Mouse (Mus musculus): ENCODE results near the gene Thada. TPM values are rescaled to one million over a fixed set of nuclear protein-coding genes. Genes with fewer than 3 reads are reported as not detected.

Gene Thada
- polyA plus RNA-seq, 1 experiment from 2014 or later: 15.9 TPM

- Histone ChIP-seq H3K9me3 (ENCODE audit: control insufficient read depth, low read depth, low read length) (no peaks in the 10 kb centered on the region), H3K9ac (replicated peaks; ENCODE audit: low read depth, low read length) (no peak overlapping the region), H3K36me3 (ENCODE audit: control insufficient read depth, insufficient read depth, low read length) (no peaks in the 10 kb centered on the region), H3K27ac (ENCODE audit: low read length) (no peak overlapping the region), H3K4me3 (ENCODE audit: low read depth, low read length) (no peak overlapping the region), H3K4me2 (replicated peaks; ENCODE audit: low read depth, low read length) (no peak overlapping the region), H3K27me3 (ENCODE audit: control insufficient read depth, insufficient read depth, low read length) (no peaks in the 10 kb centered on the region), H3K4me1 (ENCODE audit: control insufficient read depth, insufficient read depth, low read length) (peaks cover 19% of the 10 kb centered on the region)
- no peak for ATAC-seq (ENCODE audit: insufficient number of reproducible peaks, insufficient read depth, low FRiP score, low read depth)
- 77% methylated on average over 12 of the region's 12 CpGs for WGBS
Measured at GRCm38 (mm10) chr17:84163066-84163785, 302.8 kb downstream of the Thada start.

DNA sequence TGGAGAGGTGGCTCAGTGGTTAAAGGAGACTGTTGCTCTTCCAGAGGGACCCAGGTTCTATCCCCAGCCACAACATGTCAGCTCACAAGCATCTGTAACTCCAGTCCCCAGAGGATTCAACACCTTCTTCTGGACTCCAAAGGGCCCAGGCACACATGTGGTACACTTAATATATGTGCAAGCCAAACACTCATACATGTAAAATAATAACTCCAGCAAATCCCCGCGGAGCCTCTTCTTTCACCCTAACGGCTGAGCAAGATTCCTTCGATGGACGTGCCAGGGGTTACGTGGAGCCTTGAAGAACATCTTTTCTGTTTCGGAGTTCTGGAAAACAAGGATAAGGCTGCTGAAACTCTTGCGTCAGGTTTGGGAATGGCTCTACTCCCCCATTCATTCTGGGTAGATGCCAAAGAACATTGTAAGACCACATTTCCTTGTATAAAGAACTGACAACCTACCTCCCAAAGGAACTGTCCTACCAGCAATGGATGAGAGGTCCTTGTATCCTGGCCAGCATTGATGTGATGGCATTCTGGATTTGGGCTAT is 303.7 kb downstream of the Thada start:
- Histone ChIP-seq H3K9me3 (ENCODE audit: control insufficient read depth, low read depth, low read length) (no peaks in the 10 kb centered on the region), H3K9ac (replicated peaks; ENCODE audit: low read depth, low read length) (no peak overlapping the region), H3K4me2 (replicated peaks; ENCODE audit: low read depth, low read length) (no peak overlapping the region), H3K27ac (ENCODE audit: low read length) (peak overlapping the region; percentile 63; the same call in 1 of the 2 replicates), H3K4me1 (ENCODE audit: control insufficient read depth, insufficient read depth, low read length) (peaks cover 28% of the 10 kb centered on the region), H3K4me3 (ENCODE audit: low read depth, low read length) (no peak overlapping the region), H3K36me3 (ENCODE audit: control insufficient read depth, insufficient read depth, low read length) (no peaks in the 10 kb centered on the region), H3K27me3 (ENCODE audit: control insufficient read depth, insufficient read depth, low read length) (no peaks in the 10 kb centered on the region)
- WGBS: 70% methylated on average over 8 of the region's 8 CpGs
- no peak for ATAC-seq (ENCODE audit: insufficient number of reproducible peaks, insufficient read depth, low FRiP score, low read depth)

DNA sequence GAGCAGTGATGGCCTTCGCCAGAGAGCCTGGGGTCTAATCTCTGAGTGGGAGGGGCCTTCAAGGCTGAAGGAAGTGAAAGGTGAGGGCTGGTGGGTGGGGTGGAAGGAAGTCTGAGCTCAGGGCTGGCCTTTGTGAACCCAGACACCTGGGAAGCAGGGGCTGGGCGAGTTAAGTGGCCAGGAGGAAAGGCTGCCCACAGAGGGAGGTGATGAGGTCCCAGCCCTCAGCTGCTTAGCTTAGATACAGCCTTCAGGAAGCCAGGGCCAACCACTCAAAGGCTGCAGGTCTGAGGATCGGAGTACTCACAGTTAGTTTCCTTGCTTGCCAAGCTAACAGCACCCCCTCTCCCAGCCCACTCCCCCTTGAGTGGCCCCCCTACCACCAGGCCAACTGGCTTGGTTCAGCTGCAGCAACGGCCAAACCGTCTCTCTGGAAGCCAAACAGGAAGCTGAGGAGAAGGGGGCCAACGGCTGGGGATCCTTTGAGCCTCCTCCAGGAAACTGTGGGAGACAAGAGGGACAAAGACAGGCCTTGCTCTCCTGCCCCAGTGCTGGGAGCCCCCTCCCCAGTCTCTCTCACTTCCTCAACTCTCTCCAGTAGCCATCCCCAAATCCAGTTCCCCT is 304.7 kb downstream of the Thada start:
- H3K9me3 ChIP-seq (ENCODE audit: control insufficient read depth, low read depth, low read length): no peaks in the 10 kb centered on the region
- peaks cover 28% of the 10 kb centered on the region for H3K4me1 ChIP-seq (ENCODE audit: control insufficient read depth, insufficient read depth, low read length)
- no peak overlapping the region for H3K4me2 ChIP-seq (replicated peaks; ENCODE audit: low read depth, low read length)
- no peaks in the 10 kb centered on the region for H3K27me3 ChIP-seq (ENCODE audit: control insufficient read depth, insufficient read depth, low read length)
- 0 out of 2 replicates have a peak, but pooled peaks have one; percentile 23 for ATAC-seq (ENCODE audit: insufficient number of reproducible peaks, insufficient read depth, low FRiP score, low read depth)
- peak overlapping the region; percentile 63; the same call in 1 of the 2 replicates for H3K27ac ChIP-seq (ENCODE audit: low read length)
- H3K9ac ChIP-seq (replicated peaks; ENCODE audit: low read depth, low read length): no peak overlapping the region; the same call in 1 of the 2 replicates
- H3K36me3 ChIP-seq (ENCODE audit: control insufficient read depth, insufficient read depth, low read length): no peaks in the 10 kb centered on the region
- no peak overlapping the region for H3K4me3 ChIP-seq (ENCODE audit: low read depth, low read length)
- 19% methylated on average over 6 of the region's 6 CpGs for WGBS

DNA sequence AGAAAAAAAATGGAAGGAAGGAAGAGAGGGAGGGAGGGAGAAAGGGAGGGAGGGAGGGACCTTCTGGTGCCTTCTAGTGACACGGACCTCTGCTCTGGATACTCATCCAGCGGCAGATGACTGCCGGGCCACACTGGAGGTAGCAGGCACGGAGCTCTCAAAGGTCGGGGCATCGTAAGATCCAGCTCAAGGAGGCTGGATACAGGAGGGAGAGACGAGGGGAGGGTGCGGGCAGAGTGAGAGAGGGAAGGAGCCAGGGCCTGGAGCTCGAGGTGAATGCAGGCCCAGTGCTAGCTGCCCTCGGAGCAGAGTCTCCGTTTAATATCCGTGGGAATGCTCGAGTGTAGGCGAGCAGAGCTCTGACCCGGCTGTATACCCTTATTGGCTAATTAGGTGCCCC is 307.1 kb downstream of the Thada start:
- Histone ChIP-seq H3K27me3 (ENCODE audit: control insufficient read depth, insufficient read depth, low read length) (no peaks in the 10 kb centered on the region), H3K36me3 (ENCODE audit: control insufficient read depth, insufficient read depth, low read length) (no peaks in the 10 kb centered on the region), H3K4me3 (ENCODE audit: low read depth, low read length) (no peak overlapping the region), H3K4me1 (ENCODE audit: control insufficient read depth, insufficient read depth, low read length) (peaks cover 28% of the 10 kb centered on the region), H3K9me3 (ENCODE audit: control insufficient read depth, low read depth, low read length) (no peaks in the 10 kb centered on the region), H3K27ac (ENCODE audit: low read length) (no peak overlapping the region), H3K4me2 (replicated peaks; ENCODE audit: low read depth, low read length) (no peak overlapping the region), H3K9ac (replicated peaks; ENCODE audit: low read depth, low read length) (no peak overlapping the region)
- 67% methylated on average over 15 of the region's 15 CpGs for WGBS
- no peak for ATAC-seq (ENCODE audit: insufficient number of reproducible peaks, insufficient read depth, low FRiP score, low read depth)

DNA sequence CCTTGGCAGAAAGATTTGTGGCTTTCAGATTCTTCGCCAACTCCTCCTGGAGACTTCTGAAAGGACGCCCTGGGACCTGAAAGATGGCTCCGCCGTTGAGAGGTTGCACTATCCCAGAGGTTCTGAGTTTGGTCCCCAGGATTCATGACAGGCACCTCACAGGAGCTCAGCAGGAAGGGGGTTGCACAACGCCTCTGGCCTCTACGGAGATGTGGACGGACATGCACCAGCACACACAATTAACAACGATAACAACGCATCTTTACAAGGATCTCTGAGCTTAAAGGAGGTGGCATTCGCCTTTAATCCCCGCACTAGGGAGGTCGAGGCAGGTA is 307.6 kb downstream of the Thada start:
- H3K9me3 ChIP-seq (ENCODE audit: control insufficient read depth, low read depth, low read length): no peaks in the 10 kb centered on the region
- peaks cover 28% of the 10 kb centered on the region for H3K4me1 ChIP-seq (ENCODE audit: control insufficient read depth, insufficient read depth, low read length)
- no peaks in the 10 kb centered on the region for H3K27me3 ChIP-seq (ENCODE audit: control insufficient read depth, insufficient read depth, low read length)
- no peak overlapping the region for H3K4me2 ChIP-seq (replicated peaks; ENCODE audit: low read depth, low read length)
- H3K27ac ChIP-seq (ENCODE audit: low read length): peak overlapping the region; percentile 90; the same call in 1 of the 2 replicates
- ATAC-seq (ENCODE audit: insufficient number of reproducible peaks, insufficient read depth, low FRiP score, low read depth): no peak
- no peaks in the 10 kb centered on the region for H3K36me3 ChIP-seq (ENCODE audit: control insufficient read depth, insufficient read depth, low read length)
- no peak overlapping the region for H3K9ac ChIP-seq (replicated peaks; ENCODE audit: low read depth, low read length)
- H3K4me3 ChIP-seq (ENCODE audit: low read depth, low read length): no peak overlapping the region
- WGBS: 87% methylated on average over 12 of the region's 12 CpGs

GRCm38 (mm10) chr17:84157743-84158460 is 308.1 kb downstream of the Thada start:
- Histone ChIP-seq H3K9ac (replicated peaks; ENCODE audit: low read depth, low read length) (no peak overlapping the region), H3K27me3 (ENCODE audit: control insufficient read depth, insufficient read depth, low read length) (no peaks in the 10 kb centered on the region), H3K9me3 (ENCODE audit: control insufficient read depth, low read depth, low read length) (no peaks in the 10 kb centered on the region), H3K4me3 (ENCODE audit: low read depth, low read length) (no peak overlapping the region), H3K4me2 (replicated peaks; ENCODE audit: low read depth, low read length) (no peak overlapping the region), H3K4me1 (ENCODE audit: control insufficient read depth, insufficient read depth, low read length) (peaks cover 28% of the 10 kb centered on the region), H3K27ac (ENCODE audit: low read length) (peak overlapping the region; percentile 90), H3K36me3 (ENCODE audit: control insufficient read depth, insufficient read depth, low read length) (no peaks in the 10 kb centered on the region)
- no peak for ATAC-seq (ENCODE audit: insufficient number of reproducible peaks, insufficient read depth, low FRiP score, low read depth)
- 55% methylated on average over 6 of the region's 6 CpGs for WGBS

DNA sequence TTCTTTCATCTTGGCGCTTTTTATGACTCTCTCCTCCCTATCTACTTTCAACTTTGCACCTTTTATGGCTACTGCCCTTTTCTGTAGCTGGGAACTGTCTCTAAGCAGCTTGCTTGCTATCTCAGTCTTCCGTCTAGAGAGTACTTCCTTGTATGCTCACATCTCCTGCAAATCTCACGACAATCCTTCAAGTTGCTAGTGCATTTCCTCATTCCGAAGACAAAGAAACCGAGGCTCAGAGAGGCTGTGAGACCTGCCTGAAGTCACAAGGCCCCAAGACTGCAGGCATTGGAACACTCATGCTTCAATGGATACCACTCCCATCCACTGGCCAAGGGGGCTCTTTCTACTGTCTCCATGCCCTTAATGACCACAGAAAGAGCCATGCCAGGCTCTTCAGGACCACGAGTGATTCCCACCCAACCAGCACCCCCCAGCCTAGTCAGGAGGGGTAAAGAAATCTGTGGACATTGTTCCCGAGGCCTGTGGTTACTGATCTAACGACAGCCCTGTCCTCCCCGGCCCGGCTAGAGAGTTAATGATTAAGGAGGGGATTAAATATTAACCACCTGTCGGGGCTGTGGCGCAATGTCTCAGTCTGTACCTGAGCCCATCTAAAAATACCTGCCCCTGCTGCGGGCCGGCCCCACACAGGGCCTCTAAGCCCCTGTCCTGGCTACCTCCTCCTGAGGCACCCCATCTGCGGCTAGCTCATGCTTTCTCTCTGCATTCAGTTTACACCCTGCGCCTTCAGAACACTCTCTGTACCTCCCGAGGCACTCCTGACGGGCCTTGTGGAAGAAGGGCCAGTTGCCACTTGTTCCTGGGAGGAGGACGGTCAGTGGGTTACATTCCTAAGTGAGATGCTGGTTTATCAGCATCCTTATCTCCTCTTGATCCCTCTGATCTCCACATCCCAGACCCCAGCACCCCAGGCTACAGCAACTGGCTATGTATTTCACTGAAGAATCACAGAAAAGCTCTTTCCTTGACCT is 309.0 kb downstream of the Thada start:
- peak overlapping the region; percentile 90 for H3K27ac ChIP-seq (ENCODE audit: low read length)
- no peaks in the 10 kb centered on the region for H3K27me3 ChIP-seq (ENCODE audit: control insufficient read depth, insufficient read depth, low read length)
- 0 out of 2 replicates have a peak overlapping the region, but pooled peaks have one; percentile 14 for H3K4me2 ChIP-seq (replicated peaks; ENCODE audit: low read depth, low read length)
- no peak overlapping the region for H3K9ac ChIP-seq (replicated peaks; ENCODE audit: low read depth, low read length)
- H3K4me3 ChIP-seq (ENCODE audit: low read depth, low read length): no peak overlapping the region
- H3K36me3 ChIP-seq (ENCODE audit: control insufficient read depth, insufficient read depth, low read length): no peaks in the 10 kb centered on the region
- no peaks in the 10 kb centered on the region for H3K9me3 ChIP-seq (ENCODE audit: control insufficient read depth, low read depth, low read length)
- 35% methylated on average over 19 of the region's 19 CpGs for WGBS
- peaks cover 25% of the 10 kb centered on the region for H3K4me1 ChIP-seq (ENCODE audit: control insufficient read depth, insufficient read depth, low read length)
- peak; percentile 84 for ATAC-seq (ENCODE audit: insufficient number of reproducible peaks, insufficient read depth, low FRiP score, low read depth)

Measured in stomach, embryonic 14.5 days (tissue).